Mouse (Mus musculus): ENCODE measurements around the gene Tmem136.

Gene Tmem136

DNA sequence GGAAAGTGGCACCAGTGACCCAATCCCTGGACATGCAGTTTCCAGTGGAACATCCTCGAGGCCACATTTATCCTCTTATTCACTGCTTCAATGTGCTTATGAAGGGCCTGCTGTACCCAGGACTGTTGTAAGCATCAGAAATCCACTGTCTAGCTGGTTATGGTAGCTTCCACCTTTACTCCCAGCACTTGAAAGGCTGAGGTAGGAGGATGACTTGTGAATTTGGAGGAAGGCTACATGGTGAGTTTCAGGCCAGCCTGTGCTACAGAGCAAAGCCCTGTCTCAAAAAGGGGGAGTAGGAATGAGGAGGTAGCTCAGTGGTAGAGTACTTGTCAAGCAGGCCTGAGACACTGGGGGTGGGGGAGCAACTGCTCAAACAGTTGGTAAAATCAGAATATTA, 8.3 kb downstream of the Tmem136 start:
- no peak for DNase-seq

DNA sequence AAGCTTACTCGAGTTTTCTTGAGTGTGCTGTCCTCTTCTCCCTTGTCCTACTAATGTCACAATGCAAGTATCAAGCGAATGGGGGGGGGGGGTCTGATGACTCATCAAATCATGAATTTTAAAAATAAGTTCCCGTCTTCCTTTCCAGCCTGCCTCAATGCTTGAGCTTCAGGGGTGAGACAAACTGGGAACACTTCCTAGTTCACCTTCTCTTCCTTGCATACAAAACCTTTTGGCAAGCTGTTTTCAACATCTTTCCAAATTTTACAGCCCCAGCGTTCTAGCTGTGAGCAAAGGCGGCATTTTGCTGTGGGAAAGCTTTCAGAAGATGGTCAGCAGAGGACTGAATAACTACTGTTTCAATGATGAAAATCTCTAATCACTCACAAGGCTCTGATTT, 8.8 kb downstream of the Tmem136 start:
- DNase-seq, result no peak

DNA sequence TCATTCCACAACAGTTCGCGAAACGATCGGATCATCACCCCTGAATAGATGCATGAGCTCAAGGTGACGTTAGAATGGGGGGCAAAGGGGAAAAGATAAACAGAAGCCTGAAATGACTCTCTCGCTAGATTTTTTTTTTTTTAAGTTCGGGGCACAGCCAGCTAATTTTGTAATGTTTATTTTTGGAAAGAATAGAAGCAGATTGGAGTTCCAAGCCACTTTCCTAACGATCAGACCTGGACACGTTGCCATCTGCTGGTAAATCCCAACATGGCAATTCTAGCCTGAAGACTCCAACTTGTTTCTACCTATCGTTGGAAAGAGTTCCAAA, 9.2 kb downstream of the Tmem136 start, which contains the start of gene Arhgef12:
TSS of gene Arhgef12 (minus strand) at position 53 of the 331 bp plus-strand sequence.
- peak; percentile 77 to 80 for DNase-seq

DNA sequence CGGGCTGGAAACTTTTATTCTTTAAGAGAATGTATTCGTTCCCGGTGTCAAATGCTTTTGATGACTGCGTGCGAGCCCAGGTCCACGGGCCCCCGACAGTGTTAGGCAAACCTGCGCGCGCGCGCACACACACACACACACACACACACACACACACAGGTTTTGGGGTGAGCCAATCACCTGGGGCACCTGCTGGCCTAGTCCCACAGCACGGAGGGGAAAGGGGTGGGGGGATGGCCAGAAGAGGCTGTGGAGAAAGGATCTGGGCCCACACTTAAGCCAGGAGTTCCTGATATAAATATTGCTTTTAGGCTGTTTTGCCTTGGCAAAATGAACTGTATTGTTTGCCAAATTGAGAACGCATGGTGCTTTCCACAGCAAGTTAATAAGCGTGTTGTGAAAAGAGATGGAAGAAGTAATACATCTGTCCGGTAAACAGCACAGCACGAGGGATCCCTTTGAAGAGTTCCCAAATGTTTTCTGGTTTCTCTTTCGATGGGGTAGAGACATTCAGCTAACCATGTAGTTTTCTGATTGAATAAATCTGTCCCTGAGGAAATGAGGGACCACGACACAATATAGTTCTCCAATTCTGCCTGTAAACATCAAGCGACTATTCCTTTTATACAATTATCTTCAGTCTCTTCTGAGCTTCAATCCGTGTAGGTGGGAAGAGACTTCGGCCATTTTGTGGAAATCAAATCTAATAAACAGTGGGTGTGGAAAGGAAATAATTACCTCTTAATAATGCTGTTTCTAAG, 9.8 kb downstream of the Tmem136 start:
- DNase-seq, result peak; percentile 34 to 66

DNA sequence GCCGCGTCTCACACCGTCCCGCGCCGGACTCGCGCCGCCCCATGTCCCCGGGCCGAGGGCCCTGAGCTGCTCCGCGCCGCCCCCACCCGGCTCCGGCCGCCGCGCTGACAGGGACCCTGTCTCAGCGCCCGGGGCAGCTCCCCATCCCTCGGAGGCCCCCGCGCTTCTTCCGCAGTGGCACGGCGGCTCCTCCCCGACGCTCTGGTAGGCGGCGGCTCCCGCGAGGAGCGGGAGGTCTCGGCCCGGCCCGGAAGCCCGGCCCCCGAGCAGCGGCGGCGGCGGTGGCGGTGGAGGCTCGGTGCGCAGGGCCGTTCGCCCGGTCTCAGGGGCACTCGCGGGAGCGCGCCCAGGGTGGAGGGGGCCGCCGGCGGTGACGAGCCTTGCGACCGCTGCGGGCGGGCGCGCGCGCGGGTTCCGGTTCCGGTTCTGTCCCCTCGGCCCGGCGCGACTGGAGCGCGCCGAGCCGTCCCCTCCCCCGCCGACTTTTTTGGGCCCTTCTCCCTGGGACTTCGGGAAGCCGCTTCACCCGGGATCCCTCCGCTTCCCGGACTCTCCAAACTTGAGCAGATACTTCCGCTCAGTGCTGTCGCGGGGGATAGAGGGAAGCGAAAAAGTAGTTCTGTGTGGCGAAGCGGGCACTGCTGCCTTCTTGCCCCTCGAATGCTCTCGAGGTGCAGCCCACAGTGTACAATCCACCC, 10.6 kb downstream of the Tmem136 start:
- DNase-seq, result peak; percentile 96 to 97

DNA sequence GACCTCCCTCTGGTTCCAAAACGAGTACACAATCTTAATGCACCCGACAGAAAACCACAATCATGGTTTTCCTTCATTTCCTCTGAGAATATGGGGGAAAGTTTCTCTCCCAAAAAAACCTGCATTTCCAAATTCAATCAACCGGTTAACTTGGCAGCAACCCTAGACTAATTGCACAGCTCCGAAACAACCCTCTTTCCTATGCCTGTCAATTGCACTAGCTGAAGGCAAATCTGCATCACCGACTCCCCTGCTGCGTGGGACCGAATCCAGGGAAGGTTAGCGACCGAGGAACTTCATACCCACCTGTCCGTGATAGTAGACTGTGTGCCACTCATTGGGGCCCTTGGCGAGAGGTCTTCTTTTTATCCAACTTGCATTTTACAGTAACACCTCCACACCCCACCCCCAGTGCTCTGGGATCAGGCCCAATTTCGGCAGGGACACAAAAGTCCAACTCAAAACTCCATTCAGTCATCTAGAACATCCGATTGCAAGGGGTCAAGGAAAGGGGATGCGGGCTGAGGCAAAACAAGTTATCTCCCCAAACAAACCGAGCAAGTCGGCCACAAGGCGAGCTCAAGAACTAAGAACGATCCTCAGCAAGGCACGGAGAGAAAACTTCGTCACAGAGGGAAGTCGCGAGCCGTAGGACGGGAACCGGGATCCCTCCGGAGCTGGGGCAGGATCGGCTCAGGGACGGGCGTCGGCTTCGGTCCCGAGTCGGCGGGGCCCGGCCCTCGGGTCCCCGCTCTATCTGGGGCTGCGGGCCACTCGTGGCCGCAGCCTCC, 11.3 kb downstream of the Tmem136 start:
- DNase-seq, result peak; percentile 74 to 78

DNA sequence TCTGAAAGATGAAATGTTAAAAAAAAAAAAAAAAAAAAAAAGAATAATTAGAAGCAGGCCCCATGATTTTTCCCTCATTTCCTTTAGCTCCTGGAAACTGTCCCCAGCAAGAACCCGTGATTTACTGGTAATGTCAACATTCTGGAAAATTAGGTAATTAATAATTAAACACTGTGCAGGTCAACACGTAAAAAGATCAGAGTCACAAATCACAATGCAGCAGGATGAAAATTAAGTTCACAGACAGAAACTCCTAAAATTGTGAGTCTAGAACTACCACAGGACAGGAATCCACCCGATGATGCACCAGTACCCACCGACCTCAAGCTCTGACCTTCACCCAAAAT, 11.9 kb downstream of the Tmem136 start:
- DNase-seq, result peak in 1 of 2 experiments; percentile 44

DNA sequence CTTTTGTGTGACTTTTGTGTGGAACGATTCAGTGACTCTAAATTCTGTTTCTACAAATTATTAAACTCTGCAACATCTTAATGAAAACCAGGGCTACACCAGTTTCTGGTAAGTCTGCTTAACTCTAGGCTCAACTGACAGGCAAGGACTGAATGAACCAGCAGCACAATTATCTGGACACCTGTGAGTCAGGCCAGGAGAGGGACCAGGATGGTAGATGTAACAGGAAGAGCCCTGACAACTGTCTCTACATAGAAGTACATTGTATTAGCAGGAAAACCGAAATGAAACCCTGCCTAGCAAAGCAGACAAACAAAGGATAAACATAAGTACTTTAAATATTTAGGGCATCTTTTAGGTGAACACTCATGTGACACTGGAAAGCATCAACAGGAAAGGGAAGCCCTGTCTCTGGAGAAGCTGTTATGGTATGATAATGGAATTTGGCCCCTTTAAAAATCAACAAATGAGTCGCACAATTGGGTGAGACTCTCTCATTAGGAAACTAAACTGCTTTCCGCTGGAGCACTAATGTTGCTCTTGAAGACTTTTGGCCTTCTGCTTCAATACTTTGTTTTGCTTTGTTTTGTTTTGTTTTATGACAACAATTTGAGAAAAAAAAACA, 12.6 kb downstream of the Tmem136 start:
- DNase-seq, result no peak

DNA sequence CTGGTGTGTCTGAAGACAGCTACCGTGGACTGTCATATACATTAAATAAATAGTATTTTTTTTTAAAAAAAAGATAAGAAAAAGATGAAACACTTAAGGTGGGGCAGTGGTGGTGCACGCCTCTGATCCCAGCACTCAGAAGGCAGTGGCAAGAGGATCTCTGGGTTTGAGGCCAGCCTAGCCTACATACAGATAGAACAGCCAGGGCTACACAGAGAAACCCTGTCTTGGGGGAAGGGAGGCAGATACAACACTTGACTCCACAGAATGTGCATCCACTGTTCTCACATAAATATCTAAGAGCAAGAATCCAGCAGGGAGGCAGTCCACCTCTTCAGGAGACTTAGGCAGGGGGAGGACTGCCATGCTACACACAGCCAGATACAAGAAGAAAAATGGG, 13.4 kb downstream of the Tmem136 start:
- no peak for DNase-seq

DNA sequence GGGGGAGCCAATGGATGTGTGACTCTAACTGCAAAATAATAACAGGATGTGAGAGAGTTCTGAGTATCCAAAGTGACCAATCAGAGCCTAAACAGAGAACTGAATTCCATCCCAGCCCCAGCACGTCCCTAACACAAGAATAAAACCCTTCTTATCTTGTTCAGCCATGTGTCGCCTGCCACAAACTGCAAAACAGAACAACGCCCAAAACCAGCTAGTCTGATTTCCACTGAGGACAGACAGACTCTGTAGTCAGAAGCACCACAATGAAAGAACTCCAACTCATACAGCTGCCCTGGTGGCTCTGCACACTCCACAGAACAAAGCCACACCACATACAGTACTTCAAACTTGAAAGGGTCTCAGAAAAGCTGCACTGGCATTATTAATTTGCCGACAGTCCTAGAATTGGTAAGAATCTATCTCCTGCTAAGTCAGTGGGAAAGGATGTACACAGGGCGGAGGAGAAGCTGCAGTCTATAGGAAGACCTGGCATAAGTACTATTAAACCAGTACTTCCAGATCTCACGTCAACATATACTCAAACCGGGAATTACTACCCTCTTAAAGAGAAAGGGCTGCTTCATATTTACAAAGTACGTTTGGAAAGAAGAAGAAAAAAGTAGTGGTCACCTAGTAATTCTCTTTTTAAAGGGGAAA, 14.3 kb downstream of the Tmem136 start:
- peak in 1 of 2 experiments; percentile 29 for DNase-seq

DNA sequence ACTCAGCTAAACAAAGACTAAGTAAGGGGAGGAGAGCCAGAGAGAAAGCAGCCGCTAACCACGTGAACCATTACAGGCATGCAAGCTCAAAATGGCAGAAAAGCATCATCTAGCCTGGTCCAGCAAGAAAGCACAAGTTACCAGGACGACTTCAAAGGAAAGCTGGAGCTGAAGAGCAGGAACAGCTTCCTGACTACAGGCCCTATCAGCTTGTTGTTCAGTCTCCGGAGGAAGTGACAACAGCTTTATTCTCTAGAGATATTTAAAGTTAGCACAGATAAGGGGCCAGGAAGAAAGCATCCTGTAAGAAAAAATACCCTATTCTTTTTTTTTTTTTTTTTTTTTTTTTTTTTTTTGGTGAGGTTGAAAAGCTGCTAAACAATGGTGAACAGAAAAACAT, 17.4 kb downstream of the Tmem136 start:
- DNase-seq, result peak in 1 of 2 experiments; percentile 36

DNA sequence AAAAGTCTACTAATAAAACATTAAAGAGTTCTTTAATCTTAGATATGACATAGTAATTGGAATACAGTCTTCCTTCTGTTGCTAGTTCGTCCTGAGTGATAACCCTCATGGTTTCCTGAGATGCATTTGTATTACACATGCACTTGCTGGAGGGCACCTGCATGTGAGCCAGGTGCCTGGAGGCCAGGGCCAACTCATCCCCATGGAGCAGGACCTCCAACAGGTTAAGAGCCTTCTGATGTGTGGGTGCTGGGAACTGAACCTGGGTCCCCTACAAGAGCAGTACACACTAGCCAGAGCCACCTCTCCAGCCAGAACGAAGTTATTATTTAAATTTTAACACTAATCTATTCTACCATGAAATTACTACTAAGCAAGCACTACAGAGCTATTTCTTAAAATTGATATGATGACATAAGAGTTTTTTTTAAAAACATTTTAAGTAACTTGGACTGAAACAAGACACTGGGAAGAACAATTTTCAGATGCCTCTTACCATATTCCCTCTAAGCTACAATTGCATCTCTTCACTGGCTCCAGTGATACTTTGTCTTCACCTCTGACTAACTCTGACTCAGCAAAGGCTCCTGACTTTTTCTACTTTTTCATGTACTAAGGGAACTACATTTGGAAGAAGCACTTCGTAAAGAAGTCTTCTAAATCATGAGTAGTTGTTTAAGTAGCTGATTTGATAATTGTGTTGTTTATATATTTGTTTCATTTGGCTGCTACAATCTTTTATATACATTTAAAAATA, 18.4 kb downstream of the Tmem136 start:
- no peak for DNase-seq

DNA sequence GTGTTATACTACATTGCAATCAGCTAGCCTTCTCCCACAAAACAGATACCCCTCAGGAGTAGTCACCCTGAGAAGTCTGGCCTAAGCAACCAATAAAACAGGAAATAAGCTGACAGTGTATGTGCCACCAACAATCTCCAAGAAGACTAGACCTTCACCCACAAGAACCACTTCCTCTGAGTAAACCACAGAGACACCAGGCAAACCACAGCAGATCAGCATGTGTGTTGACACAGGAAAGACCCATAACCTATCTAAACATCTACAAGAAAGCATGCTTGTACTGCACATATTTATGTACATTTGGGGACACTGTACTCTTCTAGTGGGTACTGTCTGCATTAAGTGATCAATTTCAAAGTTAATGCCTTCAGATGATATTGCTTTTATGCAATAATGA, 20.0 kb downstream of the Tmem136 start:
- DNase-seq, result no peak

DNA sequence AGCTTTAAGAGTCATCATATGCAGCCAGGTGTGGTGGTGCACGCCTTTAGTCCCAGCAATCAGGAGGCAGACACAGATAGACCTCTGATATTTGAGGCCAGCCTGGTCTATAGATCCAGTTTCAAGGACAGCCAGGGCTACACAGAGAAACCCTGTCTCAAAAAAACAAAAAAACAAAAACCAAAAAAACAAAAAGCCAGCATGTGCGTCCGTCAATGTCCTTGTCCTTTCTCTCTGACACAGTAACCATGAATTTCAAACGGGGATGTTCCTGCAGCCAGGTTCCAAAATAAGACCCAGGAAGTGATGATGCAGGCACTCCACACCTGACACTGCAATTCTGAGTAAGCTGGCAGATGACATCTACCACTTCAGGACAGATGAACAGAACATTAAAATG, 21.5 kb downstream of the Tmem136 start:
- DNase-seq, result no peak

DNA sequence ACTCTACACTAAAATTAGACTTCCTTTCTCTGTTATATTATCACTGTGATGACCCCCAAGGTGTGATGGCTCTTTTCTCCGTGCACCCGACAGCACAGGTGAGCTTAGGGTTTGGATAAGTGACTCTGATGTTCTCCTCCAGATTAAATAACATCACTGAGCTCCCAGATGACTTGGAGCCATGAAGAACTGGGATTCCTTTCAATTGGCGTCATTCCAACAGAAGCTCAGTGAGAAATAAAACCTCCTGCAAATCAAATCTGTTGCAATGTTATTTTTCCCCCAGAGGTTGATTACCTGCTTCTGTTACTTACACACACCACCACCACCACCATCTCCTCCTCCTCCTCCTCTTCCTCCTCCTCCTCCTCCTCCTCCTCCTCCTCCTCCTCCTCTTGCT, 22.6 kb downstream of the Tmem136 start:
- peak in 1 of 2 experiments; percentile 43 for DNase-seq

DNA sequence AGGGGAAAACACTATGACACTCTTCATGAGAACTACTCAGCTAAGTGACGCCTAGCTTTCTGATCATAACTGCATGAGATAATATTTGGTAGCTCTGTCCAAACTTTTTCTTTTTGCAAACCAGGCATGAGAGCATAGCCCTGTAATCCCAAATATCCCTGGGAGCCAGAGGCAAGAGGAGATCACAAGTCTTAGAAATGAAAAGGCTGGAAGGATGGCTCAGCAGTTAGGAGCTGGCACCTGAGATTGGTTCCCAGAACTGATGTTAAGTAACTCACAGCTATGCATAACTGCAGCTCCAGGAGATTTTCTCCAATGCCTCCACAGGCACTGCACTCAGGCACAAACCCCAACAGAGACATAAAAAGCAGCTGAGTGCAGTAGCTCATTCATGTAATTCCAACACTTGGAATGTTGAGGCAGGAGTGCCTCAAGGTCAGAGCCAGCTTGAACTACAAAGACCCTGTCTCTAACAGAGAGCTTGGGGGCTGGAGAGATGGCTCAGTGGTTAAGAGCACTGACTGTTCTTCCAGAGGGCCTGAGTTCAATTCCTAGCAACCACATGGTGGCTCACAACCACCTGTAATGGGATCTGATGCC, 30.6 kb downstream of the Tmem136 start:
- no peak for DNase-seq

DNA sequence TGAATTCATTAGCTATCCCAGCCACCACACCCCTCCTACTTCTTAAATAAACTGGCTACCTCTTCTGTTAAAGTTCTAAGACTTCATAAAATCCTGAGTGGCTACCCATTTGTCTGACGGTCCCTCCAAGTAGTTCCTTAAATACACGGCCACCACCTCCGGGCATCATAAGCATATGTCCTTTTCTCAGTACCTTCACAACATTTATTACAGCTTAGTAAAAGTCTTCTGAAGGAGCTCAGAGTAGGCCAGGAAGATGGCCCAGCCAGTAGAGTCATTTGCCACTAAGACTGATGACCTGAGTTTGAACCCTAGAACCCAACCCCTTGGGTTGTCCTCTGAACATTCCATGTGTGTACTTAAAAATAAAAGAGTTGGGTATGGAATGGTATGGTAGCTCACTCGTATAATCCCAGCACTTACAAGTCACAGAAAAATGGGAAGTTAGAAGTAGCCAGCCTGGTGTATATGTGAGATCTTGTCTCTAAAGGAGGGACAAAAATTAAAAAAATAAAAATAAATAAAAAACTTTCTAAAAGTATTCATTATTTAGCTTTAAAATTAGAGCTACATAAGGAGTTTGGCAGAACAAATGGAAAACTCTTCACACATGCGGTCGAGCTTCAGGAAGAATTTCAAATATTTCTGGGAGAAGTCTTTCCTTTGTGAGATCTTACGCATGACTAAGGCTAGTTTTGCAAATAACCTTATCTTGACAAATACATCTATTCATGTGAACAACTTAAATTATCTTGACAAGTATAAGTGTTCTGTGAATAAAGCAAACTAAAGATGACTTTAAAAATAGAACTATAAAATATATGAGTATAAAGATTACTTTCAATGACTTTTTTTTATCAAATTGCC, 31.6 kb downstream of the Tmem136 start:
- DNase-seq, result no peak

DNA sequence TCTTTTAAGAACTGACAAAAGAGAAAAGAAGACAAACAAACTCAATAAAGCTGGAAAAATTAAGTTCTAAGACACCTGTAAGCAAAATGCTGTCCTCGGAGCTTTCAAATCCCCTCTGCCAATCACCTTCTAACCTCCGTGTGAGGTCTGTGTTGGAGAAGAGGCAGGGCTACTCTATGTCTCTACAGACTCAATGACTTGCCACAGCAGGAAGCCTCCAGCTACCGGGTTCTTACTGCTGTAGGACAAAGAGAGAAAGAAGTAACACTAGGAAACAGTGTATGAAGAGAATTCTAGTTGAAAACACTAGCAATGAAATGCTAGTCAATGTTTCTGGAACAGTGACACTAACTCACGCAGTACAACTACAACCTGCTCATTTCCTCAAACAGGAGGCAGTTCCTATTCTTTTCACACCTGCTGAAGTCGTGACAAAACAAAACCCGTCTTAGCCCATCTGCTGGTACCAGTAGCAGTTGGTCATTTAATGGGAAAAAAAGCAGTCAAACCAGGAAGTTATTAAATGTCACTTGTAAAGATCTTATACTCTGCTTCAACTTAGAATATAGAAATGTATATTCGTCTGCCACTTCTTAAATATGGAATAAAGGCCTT, 32.8 kb downstream of the Tmem136 start:
- no peak for DNase-seq

DNA sequence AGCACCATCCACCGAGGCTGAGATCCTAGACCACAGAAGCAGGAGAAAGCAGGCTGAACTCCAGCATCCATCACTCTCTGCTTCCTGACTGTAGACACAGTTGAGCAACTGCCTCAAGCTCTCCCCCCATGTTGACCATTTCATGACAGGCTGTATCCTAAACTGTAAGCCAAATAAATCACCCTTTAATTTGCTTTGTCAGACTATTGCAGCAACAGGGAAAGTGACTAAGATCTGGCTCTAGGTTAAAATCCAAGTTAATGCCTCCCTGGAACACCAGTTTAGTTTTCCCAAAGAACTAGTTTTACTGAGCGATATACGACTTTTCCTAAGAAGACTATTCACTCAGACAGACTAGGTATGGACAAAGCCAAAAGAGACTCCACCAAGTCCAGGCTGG, 37.7 kb downstream of the Tmem136 start:
- DNase-seq, result no peak

DNA sequence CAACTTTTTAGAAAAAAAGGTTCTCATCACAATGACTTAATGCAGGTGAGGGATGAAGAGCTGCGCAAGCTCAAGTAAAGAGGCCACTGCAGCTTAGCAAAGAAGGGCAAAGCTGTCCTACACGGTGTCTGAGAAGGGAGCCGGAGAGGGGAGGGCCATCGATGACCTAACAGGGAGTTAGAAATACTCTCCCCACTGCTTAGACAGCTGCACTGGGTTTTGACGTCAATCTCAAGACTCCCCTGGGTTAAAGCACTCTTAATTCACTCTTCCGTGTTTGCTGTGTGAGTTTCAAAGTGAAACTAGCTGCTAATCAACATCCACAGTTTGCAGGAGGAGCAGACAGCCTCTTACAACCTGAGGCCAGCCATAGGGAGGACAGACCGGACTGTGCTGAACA, 40.2 kb downstream of the Tmem136 start:
- no peak for DNase-seq

Measured in kidney, postnatal 36 days (tissue).